Mouse (Mus musculus): ENCODE measurements around the gene Zfp62. TPM values are rescaled to one million over a fixed set of nuclear protein-coding genes. Genes with fewer than 3 reads are reported as not detected.
A peak's percentile ranks its signal among the peaks of the same experiment; 100 is the strongest.

Gene Zfp62
- polyA plus RNA-seq, 1 experiment from 2014 or later = 8.8 TPM

- WGBS (ENCODE audit: insufficient replicate concordance) = 1% methylated on average over 10 of the region's 10 CpGs
- peak; percentile 53 for DNase-seq
These were observed 500 bp upstream of the Zfp62 start for GRCm38 (mm10) chr11:49202523-49203061.

GRCm38 (mm10) chr11:49203771-49204497 is 842 bp downstream of the Zfp62 start:
- Histone ChIP-seq H3K4me1 (ENCODE audit: insufficient read depth) (peaks cover 23% of the 10 kb centered on the region), H3K9ac (replicated peaks) (peak overlapping the region; percentile 84), H3K4me2 (ENCODE audit: low read depth, low read length) (peak overlapping the region; percentile 77), H3K36me3 (replicated peaks; ENCODE audit: insufficient read depth, low read length) (peaks cover 3% of the 10 kb centered on the region; the same call in 1 of the 2 replicates), H3K27me3 (ENCODE audit: insufficient read depth, low read length) (no peaks in the 10 kb centered on the region), H3K27ac (ENCODE audit: low read depth) (peak overlapping the region; percentile 99), H3K4me3 (ENCODE audit: low read depth, low read length) (peak overlapping the region; percentile 78), H3K9me3 (ENCODE audit: low read length) (no peaks in the 10 kb centered on the region)
- peak; percentile 36; the same call in 1 of the 2 replicates for TF ChIP-seq EP300 (IDR thresholded peaks at IDR 0.05; ENCODE audit: low read depth)
- TF ChIP-seq CTCF (IDR thresholded peaks at IDR 0.05; ENCODE audit: low read depth) = no peak
- DNase-seq (peak; percentile 74), ATAC-seq (peak; percentile 68)
- WGBS (ENCODE audit: insufficient replicate concordance) = under 1% methylated on average over 24 of the region's 24 CpGs

More at GRCm38 (mm10) chr11:49202523-49203061, 500 bp upstream of the Zfp62 start:
- Histone ChIP-seq H3K9me3 (ENCODE audit: low read length) (no peaks in the 10 kb centered on the region), H3K4me3 (ENCODE audit: low read depth, low read length) (peak overlapping the region; percentile 78), H3K27me3 (ENCODE audit: insufficient read depth, low read length) (no peaks in the 10 kb centered on the region), H3K4me1 (ENCODE audit: insufficient read depth) (peaks cover 22% of the 10 kb centered on the region), H3K27ac (ENCODE audit: low read depth) (peak overlapping the region; percentile 99), H3K36me3 (replicated peaks; ENCODE audit: insufficient read depth, low read length) (peaks cover 3% of the 10 kb centered on the region; the same call in 1 of the 2 replicates), H3K9ac (replicated peaks) (peak overlapping the region; percentile 84), H3K4me2 (ENCODE audit: low read depth, low read length) (peak overlapping the region; percentile 77)
- peak; percentile 32 for ATAC-seq
- no peak for TF ChIP-seq CTCF (IDR thresholded peaks at IDR 0.05; ENCODE audit: low read depth)
- no peak for TF ChIP-seq EP300 (IDR thresholded peaks at IDR 0.05; ENCODE audit: low read depth)

GRCm38 (mm10) chr11:49205080-49205590 is 2.0 kb downstream of the Zfp62 start:
- Histone ChIP-seq H3K36me3 (replicated peaks; ENCODE audit: insufficient read depth, low read length) (peaks cover 3% of the 10 kb centered on the region; the same call in 1 of the 2 replicates), H3K4me3 (ENCODE audit: low read depth, low read length) (peak overlapping the region; percentile 78), H3K27ac (ENCODE audit: low read depth) (no peak overlapping the region), H3K9ac (replicated peaks) (no peak overlapping the region; the same call in 1 of the 2 replicates), H3K27me3 (ENCODE audit: insufficient read depth, low read length) (no peaks in the 10 kb centered on the region), H3K4me1 (ENCODE audit: insufficient read depth) (peaks cover 28% of the 10 kb centered on the region), H3K4me2 (ENCODE audit: low read depth, low read length) (peak overlapping the region; percentile 77), H3K9me3 (ENCODE audit: low read length) (no peaks in the 10 kb centered on the region)
- DNase-seq (no peak), ATAC-seq (no peak)
- TF ChIP-seq CTCF (IDR thresholded peaks at IDR 0.05; ENCODE audit: low read depth) = no peak
- WGBS (ENCODE audit: insufficient replicate concordance) = 80% methylated on average over 6 of the region's 6 CpGs

GRCm38 (mm10) chr11:49207495-49207894 is 4.4 kb downstream of the Zfp62 start:
- Histone ChIP-seq H3K27ac (ENCODE audit: low read depth) (no peak overlapping the region), H3K36me3 (replicated peaks; ENCODE audit: insufficient read depth, low read length) (peaks cover 6% of the 10 kb centered on the region; the same call in 1 of the 2 replicates), H3K4me1 (ENCODE audit: insufficient read depth) (peaks cover 36% of the 10 kb centered on the region), H3K9ac (replicated peaks) (no peak overlapping the region), H3K9me3 (ENCODE audit: low read length) (no peaks in the 10 kb centered on the region), H3K27me3 (ENCODE audit: insufficient read depth, low read length) (no peaks in the 10 kb centered on the region), H3K4me2 (ENCODE audit: low read depth, low read length) (no peak overlapping the region), H3K4me3 (ENCODE audit: low read depth, low read length) (no peak overlapping the region)
- ATAC-seq (no peak), DNase-seq (no peak)
- WGBS (ENCODE audit: insufficient replicate concordance) = 86% methylated on average over 1 of the region's 1 CpGs
- TF ChIP-seq CTCF (IDR thresholded peaks at IDR 0.05; ENCODE audit: low read depth) (no peak), EP300 (IDR thresholded peaks at IDR 0.05; ENCODE audit: low read depth) (no peak)

GRCm38 (mm10) chr11:49212577-49212976 is 9.5 kb downstream of the Zfp62 start:
- Histone ChIP-seq H3K9me3 (ENCODE audit: low read length) (no peaks in the 10 kb centered on the region), H3K9ac (replicated peaks) (no peak overlapping the region), H3K4me3 (ENCODE audit: low read depth, low read length) (no peak overlapping the region), H3K27ac (ENCODE audit: low read depth) (peak overlapping the region; percentile 57; the same call in 1 of the 2 replicates), H3K36me3 (replicated peaks; ENCODE audit: insufficient read depth, low read length) (peaks cover 48% of the 10 kb centered on the region), H3K27me3 (ENCODE audit: insufficient read depth, low read length) (no peaks in the 10 kb centered on the region), H3K4me1 (ENCODE audit: insufficient read depth) (peaks cover 22% of the 10 kb centered on the region), H3K4me2 (ENCODE audit: low read depth, low read length) (no peak overlapping the region)
- DNase-seq = no peak
- ATAC-seq = no peak
- no peak for TF ChIP-seq CTCF (IDR thresholded peaks at IDR 0.05; ENCODE audit: low read depth)
- no peak for TF ChIP-seq EP300 (IDR thresholded peaks at IDR 0.05; ENCODE audit: low read depth)

- H3K4me1 ChIP-seq (ENCODE audit: insufficient read depth) = peaks cover 21% of the 10 kb centered on the region
- ATAC-seq (peak; percentile 75), DNase-seq (no peak)
- 88% methylated on average over 1 of the region's 1 CpGs for WGBS (ENCODE audit: insufficient replicate concordance)
- peaks cover 48% of the 10 kb centered on the region for H3K36me3 ChIP-seq (replicated peaks; ENCODE audit: insufficient read depth, low read length)
- H3K9ac ChIP-seq (replicated peaks) = no peak overlapping the region
- H3K27me3 ChIP-seq (ENCODE audit: insufficient read depth, low read length) = no peaks in the 10 kb centered on the region
- no peak for TF ChIP-seq CTCF (IDR thresholded peaks at IDR 0.05; ENCODE audit: low read depth)
- TF ChIP-seq EP300 (IDR thresholded peaks at IDR 0.05; ENCODE audit: low read depth) = 0 out of 2 replicates have a peak, but pooled peaks have one; percentile 9
- no peak overlapping the region for H3K4me3 ChIP-seq (ENCODE audit: low read depth, low read length)
- peak overlapping the region; percentile 52; the same call in 1 of the 2 replicates for H3K27ac ChIP-seq (ENCODE audit: low read depth)
- no peak overlapping the region for H3K4me2 ChIP-seq (ENCODE audit: low read depth, low read length)
- no peaks in the 10 kb centered on the region for H3K9me3 ChIP-seq (ENCODE audit: low read length)
These were observed 10.4 kb downstream of the Zfp62 start for GRCm38 (mm10) chr11:49213505-49213904.
